Mouse (Mus musculus) cerebellum, adult 9-11 months (tissue): Measurements from ENCODE around the gene Rnf216.
A peak's percentile ranks its signal among the peaks of the same experiment; 100 is the strongest.

Experiments
- DNase-seq: peaks from one replicate; pipeline ENCODE4 v3.0.0; 2022

The Rnf216 gene

DNA sequence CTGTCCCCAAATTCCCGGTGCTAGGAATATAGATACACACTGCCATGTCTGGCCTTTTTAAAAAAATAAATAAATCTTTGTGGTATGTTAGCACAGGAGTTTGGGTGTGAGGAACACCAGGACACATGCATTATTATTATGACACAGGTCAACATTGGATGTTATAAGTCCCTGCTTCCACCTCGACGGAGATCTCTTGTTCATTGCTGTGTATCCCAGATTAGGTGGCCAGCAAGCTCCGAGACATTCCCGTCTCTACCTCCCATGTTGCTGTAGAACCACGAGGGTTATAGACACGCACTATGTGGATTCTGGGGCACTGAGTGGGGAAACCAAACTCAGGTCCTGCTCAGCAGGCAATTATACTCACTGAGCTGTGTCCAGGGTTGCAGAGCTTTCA, 17.5 kb downstream of the Rnf216 start:
- DNase-seq: no peak

DNA sequence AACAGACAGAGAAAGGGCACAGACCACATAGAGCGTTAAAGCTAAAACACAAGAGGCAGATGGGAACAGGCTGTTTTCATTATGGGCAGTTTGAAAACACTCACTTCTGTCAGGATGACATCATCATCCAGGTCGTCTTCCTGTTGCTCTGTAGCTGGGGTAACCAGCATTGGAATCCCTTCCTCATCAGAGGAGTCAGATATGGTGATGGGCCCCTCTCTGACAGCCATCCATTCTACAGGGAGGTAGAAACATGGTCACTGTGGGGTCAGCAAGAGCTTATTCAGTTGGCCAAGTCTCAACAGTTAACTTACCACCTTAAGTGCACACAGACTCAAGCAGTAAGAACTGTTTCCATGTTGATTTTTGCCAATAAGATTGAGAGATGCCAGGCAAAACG, 19.9 kb downstream of the Rnf216 start:
- DNase-seq: no peak

DNA sequence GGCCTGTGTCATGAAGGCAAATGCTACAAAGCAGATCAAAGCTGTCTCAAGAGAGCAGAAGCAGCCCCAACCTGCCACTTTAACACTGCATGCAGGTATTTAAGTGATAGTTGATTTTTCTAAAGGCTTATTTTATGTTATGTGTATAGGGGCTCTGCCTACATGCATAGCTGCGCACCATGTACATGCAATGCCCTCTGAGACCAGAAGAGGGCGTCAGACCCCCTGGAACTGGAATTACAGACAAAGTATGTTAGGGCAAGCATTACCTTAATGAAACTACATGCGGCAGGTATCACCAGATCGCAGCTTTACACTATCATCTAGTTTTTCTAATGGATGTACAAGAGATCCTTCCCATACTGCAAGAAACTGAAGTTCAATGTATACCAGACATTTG, 27.9 kb downstream of the Rnf216 start:
- no peak for DNase-seq

DNA sequence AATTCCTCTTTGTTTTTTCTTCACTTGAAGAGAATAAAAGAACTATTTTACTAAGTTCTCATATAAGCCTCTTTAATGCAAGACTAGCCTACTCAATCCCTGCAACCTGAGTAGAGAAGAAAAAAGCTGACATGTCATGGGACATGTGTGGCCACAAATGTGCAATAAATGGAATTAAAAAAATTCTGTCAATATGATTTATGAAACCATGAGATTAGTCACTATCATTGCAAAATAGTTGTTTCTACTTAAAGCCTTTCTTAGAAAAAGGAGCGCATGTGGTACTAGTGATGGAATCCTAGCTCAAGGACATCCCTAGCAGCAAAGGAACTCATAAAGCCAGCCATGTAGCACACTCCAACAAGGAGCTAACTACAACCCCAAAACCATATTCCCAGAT, 33.0 kb downstream of the Rnf216 start:
- no peak for DNase-seq

DNA sequence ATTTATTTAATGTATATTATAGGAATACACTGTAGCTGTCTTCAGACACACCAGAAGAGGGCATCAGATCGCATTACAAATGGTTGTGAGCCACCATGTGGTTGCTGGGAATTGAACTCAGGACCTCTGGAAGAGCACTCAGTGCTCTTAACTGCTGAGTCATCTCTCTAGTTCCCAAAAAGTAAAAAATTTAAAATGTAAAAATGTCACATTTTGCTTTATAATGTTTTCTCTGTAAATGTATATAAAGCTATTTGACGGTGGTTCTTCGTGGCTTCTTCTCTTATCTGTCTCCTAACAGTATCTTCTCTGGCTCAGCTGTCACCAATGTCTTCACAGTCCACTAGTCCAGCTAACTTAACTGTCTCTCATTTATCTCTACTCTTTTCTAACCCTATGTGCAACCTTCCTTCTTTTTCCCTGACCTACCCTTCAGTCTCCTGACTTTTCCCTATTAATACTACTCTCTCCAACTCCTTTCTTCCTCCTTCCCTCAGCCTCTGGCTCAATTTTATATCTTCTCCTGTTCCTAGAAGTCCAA, 36.1 kb downstream of the Rnf216 start:
- no peak for DNase-seq

DNA sequence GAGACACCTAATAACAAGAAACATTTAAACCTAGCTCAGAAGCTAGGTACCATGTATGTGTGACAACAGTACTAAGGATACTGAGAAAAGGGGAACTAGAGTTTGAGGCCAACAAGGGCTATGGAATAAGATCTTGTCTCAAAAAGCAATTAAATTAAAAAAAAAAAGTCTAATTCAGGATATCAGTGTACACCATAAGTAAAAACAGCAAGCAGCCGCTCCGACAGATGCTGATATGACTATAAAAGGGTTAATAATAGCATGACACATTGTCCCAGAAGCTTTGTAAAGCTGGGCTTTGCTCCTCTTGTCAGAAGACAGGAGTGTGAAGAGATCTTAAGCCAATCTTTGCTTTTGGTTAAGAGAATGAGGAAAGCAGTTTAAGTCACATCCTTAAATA, 36.8 kb downstream of the Rnf216 start:
- DNase-seq: no peak

DNA sequence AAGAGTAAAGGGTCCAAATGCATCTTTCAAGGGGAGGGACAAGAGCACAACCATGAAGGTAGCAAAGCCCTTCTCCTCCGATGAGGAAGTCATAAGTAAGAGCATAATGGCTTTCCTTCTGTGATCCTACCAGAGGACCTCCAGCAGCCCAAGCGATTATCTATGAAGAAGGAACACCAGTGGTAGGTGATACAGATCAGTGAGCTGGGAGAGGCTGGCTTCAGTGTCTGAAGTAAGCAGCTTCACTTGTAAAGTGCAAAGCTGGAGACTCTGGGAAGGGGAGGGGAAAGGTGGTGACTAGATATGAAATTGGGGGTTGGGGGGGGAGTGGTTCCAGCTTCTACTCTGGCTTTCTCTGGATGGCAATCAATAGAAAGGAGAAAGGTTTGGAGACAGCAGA, 43.7 kb downstream of the Rnf216 start:
- DNase-seq: no peak

DNA sequence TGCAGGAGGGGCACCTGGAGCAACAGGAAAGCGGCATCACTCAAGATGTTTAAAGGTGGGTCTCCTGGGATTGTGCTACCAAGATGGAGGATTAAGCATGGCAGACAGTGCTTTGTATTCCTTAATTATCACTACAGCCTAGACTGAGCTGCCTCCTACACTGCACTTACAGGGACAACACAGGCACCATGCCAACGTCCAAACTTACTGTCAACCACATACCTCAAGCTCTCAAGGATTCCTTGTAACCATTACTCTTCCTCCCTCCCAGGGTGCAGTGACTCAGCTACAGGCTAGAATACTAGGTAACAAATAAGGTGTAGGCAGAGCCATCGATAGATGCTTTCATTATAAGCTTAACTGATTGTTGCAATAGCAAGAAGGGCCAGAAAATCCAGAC, 44.4 kb downstream of the Rnf216 start:
- no peak for DNase-seq

DNA sequence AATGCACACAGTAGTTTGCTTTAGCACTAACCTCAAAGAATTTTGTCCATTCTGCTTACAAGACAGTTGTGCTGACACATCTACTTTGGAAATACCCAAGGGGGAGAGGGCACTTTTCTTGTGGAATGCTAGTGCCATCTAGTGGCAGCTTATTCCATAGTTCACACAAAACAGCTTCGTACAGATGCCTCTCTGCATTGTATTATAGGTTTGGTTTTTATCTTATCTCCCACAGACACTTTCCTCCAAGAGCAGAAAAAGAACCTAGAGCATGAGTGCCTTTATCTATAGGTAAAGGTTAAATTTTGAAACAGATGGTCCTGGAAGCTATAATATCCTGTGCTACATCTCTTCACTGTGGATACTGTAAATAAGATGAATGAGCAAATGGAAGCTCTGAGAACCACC, 46.2 kb downstream of the Rnf216 start:
- DNase-seq: peak; percentile 40

DNA sequence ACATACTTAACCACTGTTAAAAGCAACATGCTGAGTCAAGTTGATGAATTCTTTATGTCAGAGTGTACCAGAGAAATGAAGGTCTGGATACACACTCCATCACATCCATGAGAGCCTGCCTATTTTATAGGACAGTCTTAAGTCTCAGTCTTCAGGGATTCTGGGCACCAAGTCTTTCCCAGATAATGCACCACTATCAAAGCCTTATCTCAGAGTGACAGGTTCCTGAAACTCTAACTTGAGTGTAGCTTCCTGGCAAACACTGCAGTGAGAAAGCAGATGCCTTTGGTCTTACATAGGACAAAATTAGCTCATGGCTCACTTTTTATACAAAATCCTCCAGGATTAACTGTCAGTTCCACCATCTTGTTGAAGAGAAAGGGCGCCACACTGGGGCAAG, 46.7 kb downstream of the Rnf216 start:
- DNase-seq: no peak

DNA sequence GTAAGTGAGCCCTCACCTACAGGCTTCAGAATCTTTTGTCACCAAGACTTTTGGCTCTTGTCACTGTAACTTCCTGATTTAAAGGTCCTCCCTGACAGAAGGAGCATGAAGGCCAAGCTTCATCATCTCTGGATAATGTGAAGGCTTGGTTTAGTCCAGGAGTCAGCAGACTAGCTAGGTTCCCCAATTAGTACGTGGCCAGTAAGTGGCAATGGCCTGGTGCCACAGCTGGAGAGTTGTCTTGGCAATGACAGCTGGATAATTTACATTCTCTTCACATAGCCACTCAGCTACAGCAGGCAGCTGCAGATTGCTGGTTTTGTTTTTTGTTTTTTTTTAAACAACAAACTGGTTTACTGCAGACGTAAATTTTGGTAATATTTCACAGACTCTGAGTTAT, 47.6 kb downstream of the Rnf216 start:
- no peak for DNase-seq

DNA sequence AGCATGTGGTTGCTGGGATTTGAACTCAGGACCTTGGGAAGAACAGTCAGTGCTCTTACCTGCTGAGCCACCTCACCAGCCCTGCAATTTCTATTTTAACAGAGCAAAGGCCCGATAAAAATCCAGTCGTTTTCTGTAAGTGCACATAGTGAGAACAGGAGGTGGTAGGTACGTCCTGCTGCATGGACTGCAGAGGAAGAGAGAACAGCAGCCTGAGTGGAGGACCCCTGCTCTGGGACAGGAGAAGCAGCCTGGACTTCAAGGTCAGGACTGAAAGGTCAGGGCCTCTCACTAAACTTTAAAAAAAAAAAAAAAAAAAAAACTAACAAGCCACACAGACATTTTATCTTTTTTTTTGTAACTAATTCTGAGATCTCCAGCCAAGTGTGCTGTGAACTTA, 50.5 kb downstream of the Rnf216 start:
- no peak for DNase-seq

DNA sequence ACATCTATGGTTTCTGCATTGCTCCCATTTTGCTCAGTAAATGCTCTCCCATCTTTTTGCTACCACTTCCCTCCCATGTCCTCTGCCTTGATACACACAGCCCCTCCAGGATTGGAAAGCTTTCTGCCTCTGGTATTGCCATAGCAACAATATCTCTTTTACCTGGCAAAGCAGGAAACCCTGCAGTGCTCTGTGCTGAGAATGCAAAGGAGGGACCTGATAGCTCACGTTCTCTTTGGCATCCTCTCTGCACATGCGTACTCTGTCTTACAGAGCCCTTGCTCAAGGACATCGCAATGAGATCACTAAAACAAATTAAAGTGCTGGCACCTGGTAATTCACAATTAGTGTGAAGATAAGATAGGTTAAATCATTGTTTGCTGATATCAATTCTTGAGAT, 51.3 kb downstream of the Rnf216 start:
- no peak for DNase-seq

DNA sequence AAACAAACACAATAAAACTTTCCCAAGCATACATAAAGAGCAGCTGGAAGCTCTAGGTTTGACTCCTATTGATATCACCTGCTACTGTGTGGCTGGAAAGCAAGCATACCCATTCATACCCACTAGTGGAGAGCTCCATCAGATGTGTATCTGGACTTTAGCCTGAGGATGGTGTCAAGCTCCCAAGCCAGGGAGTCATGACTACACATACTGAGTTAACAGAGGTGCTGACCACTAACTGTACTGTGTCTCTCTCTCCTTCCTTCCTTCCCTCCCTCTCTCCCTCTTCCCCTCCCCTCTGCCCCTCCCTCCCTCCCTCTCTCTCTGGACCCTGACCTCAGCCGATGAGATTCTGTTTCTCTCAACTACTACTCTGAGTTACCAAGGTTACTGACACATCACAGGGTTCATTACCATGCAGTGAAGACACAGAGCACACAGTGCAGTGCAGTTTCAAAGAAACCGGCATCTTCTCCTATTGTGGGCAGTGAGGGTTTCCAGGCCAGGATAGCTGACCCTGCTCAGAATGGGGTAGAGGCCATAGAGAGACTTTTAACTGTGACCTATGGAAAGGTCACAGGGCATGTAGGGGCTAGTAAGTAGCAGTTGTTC, 51.9 kb downstream of the Rnf216 start:
- DNase-seq: no peak

DNA sequence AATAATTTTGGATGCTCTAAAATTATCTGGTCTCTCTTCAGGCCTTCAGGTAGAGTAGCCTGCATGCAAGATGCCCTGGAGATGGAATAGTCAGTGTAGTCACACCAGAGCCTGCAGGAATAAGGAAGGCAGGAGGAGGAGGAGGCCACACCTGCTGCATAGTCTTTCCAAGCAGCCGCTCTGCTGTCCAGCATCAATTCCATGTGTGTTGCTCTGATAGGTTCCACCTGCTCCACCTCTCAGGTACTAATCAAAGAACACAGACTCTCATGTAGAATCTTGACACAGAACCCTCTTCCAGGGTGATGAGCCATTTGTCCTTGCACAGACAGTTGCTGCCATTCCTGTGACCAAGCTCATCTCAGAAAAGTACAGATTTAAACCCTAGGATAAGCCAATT, 52.8 kb downstream of the Rnf216 start:
- DNase-seq: no peak

DNA sequence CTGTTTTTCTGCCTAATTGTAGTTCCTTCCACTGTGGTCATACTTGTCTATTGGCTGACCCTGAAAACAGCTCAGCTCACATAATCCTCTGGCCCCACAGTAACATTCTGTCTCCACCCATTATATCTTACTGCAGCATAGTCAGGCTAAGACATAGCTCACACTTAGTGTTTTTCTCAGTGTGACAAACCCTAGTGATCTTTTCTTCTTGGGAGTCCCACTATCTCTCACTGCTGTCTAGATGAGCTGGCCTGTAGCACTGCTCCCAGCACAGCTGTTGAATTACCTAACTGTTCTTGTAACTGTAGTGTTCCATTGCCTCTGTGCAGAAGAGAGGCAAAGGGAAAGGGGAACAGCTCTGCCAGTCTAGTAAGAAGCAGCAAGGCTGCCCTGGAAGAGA, 53.6 kb downstream of the Rnf216 start:
- no peak for DNase-seq

DNA sequence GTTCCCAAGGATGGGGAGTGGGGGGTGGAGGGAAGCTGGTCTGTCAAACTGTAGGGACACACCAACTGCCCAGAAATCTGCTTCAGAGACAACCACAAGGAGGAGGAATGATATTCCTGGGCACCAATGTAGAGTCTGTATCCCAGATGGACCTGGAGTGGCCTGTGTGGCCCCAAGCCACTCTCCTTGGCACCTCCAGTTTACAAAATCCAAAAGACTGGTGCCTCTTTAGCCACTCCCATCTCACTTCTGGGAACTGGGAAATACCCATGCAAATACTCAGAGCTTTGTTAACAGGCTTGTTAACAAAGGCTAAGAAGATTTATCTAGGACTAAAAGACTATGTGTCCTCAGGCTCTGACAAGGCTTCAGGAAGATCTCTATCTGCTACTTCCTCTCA, 54.1 kb downstream of the Rnf216 start:
- no peak for DNase-seq

DNA sequence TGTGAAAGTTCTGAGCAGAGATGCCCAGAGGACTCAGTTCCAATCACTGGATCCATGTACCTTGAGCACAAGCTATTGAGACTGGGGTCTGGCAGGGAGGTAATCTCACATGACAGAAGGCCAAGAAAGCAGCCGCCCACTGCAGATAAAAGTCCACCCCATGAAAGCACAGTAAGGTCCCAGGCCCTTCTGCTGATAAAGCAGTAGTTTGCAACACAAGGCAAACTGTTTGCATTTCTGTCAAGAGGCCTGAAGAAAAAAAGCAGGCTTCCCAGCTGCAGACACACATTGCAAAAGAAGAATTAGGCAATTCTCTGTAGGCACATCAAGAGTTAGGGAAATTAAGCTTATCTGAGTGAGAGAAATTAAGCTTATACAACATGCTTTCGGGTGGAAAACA, 54.6 kb downstream of the Rnf216 start:
- no peak for DNase-seq

DNA sequence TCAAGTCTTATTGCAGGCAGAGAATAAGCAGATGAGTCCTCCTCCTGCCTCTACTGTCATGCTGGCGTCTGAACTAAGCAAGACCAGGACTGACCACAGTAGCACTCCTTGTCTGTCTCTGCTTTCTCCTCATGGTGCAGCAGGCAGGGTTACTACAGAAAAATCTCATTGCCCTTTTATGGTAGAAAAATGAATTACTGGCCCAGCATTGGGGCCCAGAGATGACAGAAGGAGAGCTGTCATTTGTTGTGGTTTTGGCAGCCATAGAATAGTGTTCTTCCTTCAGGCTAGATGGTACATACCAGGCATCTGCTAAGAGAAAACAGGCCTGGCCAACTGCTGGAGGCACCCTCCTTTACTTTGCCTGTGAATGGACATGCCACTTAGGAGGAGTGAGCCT, 55.0 kb downstream of the Rnf216 start:
- DNase-seq: peak; percentile 29

DNA sequence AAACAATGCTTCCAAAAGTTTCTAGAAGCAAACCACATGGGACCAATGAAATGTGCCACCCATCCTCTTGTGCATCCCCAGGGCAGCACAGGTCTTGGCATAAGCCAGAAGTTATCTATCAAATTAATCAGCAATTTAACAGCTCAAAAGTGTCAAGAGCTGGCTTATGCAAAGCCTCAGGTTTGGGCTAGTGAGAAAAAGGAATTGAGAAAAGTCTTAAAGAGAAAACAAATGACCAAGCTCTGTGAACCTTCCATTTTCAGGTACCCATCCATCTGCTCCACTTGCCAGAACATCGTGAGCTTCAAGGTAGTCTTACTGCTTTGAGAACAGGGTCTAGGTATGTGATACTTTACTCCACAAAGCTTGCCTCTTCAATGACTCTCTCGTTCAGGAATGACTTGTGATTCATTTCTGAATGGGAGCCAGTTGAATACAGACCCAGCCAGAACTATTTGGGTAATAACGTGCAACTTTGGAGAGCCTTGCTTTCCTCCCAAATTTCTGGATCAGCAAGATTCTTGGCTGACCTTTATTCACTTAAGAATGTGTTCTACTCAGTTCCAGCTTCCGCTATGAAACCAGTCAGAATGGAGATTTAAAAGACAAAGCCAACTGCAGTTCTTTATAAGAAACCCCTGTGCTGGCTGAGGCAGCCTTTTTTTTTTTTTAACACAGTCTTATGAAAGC, 56.5 kb downstream of the Rnf216 start:
- DNase-seq: no peak

DNA sequence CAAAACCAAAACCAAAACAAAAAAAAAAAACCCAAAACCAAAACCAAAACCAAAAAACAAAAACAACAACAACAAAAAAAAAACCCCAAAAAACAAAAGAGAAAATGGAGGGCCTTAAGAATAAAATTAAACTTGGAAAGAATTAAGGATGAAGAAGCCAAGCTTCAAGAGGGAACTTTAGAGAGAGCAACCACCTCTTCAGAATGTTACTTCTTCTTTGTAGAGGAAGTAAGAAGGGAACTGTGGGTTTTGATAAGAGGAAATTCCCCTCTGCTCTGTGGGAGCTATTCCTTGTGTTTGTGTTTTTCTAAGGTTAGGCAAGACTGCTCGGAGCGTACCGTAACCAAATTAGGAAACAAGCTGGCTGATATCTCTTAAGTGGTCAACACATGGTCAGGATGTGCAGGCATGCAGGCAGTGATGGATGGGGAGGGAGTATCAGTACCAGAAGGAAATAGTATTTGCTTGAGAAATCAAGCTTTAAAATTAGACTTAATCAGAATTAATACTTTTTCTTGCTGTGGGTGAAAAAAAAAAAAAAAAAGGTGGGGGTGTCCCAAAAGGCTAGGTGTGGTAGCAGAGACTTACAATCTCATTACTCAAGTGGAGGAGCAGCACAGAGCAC, 57.2 kb downstream of the Rnf216 start:
- no peak for DNase-seq

DNA sequence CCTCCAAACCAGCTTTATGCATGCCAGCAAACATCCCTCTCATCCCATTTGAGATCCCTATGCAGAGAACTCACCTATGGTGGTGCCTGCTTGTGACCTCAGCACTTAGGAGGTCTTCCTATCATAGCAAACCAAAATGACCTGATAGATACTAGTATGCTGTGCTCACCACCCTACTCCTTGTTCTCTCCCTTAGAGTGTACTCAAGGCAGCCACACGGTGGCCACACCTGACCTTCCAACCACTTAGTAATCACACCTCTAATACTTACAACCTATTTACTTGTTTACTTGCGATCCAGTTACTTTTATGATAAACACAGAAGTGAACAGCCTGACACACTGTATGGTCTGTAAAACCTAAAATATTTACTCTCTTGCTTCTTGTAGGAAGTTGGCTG, 58.1 kb downstream of the Rnf216 start:
- DNase-seq: no peak

DNA sequence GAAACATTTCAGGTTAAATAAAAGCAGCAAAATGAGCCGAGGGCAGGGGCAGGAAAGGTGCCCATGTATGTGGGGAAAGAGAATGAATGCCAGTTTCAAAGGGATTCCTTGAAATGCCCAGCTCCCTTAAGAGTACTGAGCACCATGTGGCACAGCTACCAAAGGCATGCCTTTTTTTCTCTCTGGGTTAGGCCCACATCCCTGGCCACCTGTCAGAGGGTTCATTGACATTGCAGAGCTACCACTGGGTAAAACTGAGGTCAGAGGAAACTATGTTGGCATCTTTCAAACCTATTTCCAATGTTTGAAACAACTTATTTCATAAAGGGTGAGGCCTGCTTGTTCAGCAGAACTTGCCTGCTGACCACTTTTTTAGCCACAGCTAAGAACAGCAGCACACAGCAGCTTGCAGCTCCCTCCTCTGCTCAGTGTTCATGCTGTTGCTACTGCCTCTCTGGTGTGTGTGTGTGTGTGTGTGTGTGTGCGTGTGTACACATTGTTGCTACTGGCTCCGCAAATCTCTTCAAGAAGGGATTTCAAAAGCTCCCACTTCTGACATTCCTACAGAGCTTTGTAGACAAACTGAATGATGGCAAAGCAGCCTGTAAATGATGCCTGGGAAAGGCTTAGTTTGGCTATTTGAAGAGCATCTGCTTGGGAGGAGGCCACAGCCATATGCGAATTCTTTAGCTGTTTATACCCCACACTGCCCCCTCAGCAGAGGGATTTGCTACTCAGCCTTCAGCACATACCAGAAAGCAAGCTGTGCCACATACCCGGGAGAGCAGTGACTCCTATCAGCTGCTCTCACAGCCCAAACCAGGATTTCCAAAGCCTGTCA, 59.4 kb downstream of the Rnf216 start:
- no peak for DNase-seq

DNA sequence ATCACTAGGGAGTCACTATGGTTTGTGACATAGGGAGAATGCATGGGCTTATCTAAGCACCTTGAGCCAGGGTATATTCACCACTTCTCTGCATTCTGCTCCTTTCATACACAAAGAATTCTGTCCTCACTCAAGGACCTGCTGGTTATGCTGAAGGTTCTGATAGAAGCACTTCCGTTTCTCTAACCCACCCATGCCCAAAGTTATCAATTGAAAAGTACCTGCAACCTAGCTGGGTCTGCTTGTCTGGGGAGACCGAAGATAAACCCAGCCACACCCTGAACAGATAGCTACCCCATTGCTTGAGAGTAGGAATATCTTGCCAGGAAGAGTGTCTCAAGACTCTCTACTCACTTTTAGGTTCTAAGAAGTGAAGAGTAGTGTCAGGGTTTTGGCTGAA, 60.1 kb downstream of the Rnf216 start:
- DNase-seq: no peak
